8 mouse cellular contexts compared by ENCODE assay signal in the genomic region with DNA sequence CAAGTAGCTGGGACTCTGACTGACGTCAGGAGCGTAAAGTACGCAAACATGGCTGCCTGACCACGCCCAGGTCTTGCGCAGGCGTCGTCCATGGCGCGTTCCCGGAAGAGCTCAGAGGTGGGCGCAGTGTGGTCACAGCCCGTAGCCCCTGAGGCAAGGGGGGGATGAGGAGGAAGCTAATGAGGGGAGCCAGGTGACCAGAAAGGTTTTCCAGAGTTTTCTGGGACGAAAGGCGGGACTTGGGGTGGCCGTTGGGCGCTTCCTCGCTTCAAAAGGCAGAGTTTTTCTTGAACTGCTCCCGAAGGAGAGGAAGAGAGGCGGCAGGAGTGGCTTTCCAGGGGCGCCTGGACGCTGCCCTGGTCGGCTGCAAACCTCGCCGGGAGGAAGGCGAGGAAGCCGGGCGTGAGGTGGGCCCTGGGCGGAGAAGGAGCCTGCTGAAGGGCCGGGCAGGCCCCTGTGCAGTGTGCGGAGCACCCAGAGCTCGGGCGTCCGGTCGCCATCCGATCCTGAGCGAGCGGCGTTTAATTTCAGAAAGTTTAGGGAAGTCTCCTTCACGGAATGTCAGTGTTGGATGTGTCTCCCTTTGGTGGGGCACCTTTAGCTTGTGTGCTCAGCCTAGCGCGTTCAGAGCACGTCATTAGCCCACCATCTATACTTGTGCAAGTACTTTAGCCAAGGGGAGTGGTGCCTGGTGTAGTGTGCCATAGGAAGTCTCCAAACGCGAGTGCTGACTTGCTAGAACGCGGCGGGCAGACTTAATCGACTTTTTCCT. TPM values are rescaled to one million over a fixed set of nuclear protein-coding genes. Genes with fewer than 3 reads are reported as not detected.
DNase-seq lines count a peak whose midpoint lies in the region; ATAC-seq lines count a peak whose summit lies in the region.

A gene (plus strand): TSS at position 33 of the 772 bp plus-strand sequence.

- no peaks in the 10 kb centered on the region for H3K9me3 ChIP-seq in heart, embryonic 13.5 days
- no peaks in the 10 kb centered on the region for H3K9me3 ChIP-seq in liver, embryonic 12.5 days (replicated peaks)
- no peaks in the 10 kb centered on the region for H3K9me3 ChIP-seq in stomach, embryonic 15.5 days

- peak within 1 kb of the TSS; percentile 86 for H3K9ac ChIP-seq in heart, embryonic 13.5 days
- H3K9ac ChIP-seq in liver, embryonic 12.5 days: peak within 1 kb of the TSS; percentile 84
- peak within 1 kb of the TSS; percentile 85 for H3K9ac ChIP-seq in stomach, embryonic 15.5 days

- DNase-seq in CD4-positive helper T cell, adult 2 months (ENCODE audit: low read depth, low spot score): peak; percentile 84
- peak; percentile 63 for DNase-seq in brain, embryonic 18.5 days (ENCODE audit: low read depth, low spot score)
- DNase-seq in kidney, postnatal 10 days: peak; percentile 92
- peak; percentile 61 to 74 for DNase-seq in natural killer cell, adult 2 months (ENCODE audit: low spot score in 2 of 2)

- no peaks in the 10 kb centered on the region for H3K4me1 ChIP-seq in heart, embryonic 13.5 days
- 0 out of 2 replicates have a peak, but pooled peaks cover 7% of the 10 kb centered on the region for H3K4me1 ChIP-seq in liver, embryonic 12.5 days
- H3K4me1 ChIP-seq in stomach, embryonic 15.5 days: no peaks in the 10 kb centered on the region

- peak; percentile 90 for ATAC-seq in erythroid progenitor cell, adult 5-6 weeks (replicated peaks; ENCODE audit: low FRiP score, poor library complexity, severe bottlenecking)
- peak; percentile 82 for ATAC-seq in heart, embryonic 13.5 days (ENCODE audit: extremely low read depth, insufficient number of reproducible peaks, low FRiP score, low TSS enrichment)
- ATAC-seq in liver, embryonic 12.5 days: peak; percentile 93
- peak; percentile 97 for ATAC-seq in stomach, embryonic 15.5 days (ENCODE audit: insufficient read depth, low FRiP score, low read depth)

- H3K36me3 ChIP-seq in heart, embryonic 13.5 days: peaks cover 17% of the 10 kb centered on the region
- H3K36me3 ChIP-seq in liver, embryonic 12.5 days: peaks cover 12% of the 10 kb centered on the region; the same call in 1 of the 2 replicates
- 0 out of 2 replicates have a peak, but pooled peaks cover 2% of the 10 kb centered on the region for H3K36me3 ChIP-seq in stomach, embryonic 15.5 days

- peak within 1 kb of the TSS; percentile 72 for H3K4me2 ChIP-seq in heart, embryonic 13.5 days
- peak within 1 kb of the TSS; percentile 74 for H3K4me2 ChIP-seq in liver, embryonic 12.5 days
- peak within 1 kb of the TSS; percentile 71 for H3K4me2 ChIP-seq in stomach, embryonic 15.5 days

- H3K27me3 ChIP-seq in heart, embryonic 13.5 days (replicated peaks): peaks cover 26% of the 10 kb centered on the region
- peaks cover 3% of the 10 kb centered on the region; the same call in 1 of the 2 replicates for H3K27me3 ChIP-seq in liver, embryonic 12.5 days (replicated peaks)
- no peaks in the 10 kb centered on the region for H3K27me3 ChIP-seq in stomach, embryonic 15.5 days (replicated peaks)

- peak within 1 kb of the TSS; percentile 91 for H3K27ac ChIP-seq in heart, embryonic 13.5 days (replicated peaks)
- H3K27ac ChIP-seq in liver, embryonic 12.5 days: peak within 1 kb of the TSS; percentile 91
- peak within 1 kb of the TSS; percentile 97 for H3K27ac ChIP-seq in stomach, embryonic 15.5 days

- WGBS in heart, embryonic 13.5 days: under 1% methylated on average over 48 of the region's 48 CpGs
- 2% methylated on average over 48 of the region's 48 CpGs for WGBS in liver, embryonic 12.5 days (ENCODE audit: insufficient replicate concordance)
- under 1% methylated on average over 48 of the region's 48 CpGs for WGBS in stomach, embryonic 15.5 days

- H3K4me3 ChIP-seq in heart, embryonic 13.5 days: peak within 1 kb of the TSS; percentile 68
- peak within 1 kb of the TSS; percentile 81 for H3K4me3 ChIP-seq in liver, embryonic 12.5 days
- peak within 1 kb of the TSS; percentile 85 for H3K4me3 ChIP-seq in stomach, embryonic 15.5 days (replicated peaks)

RNA-seq across cellular contexts. Expression of the gene that starts here (rescaled TPM):
- total RNA-seq in erythroid progenitor cell, adult 5-6 weeks (2015; ENCODE audit: low replicate concordance): 1.7 and 10.8 TPM in 2 replicates
- total RNA-seq in erythroid progenitor cell, adult 5-6 weeks (2017; ENCODE audit: low replicate concordance): 4.5 and 12.2 TPM in 2 replicates
- polyA plus RNA-seq in heart, embryonic 13.5 days (2015; fragmentation: Nextera tagmentation; extraction: Ambion mirVana): 23.8 and 28.1 TPM in 2 replicates
- 27.1 and 30.1 TPM in 2 replicates for polyA plus RNA-seq in liver, embryonic 12.5 days (2016; fragmentation: Nextera tagmentation; extraction: Ambion mirVana)
- 49.2 and 52.8 TPM in 2 replicates for polyA plus RNA-seq in stomach, embryonic 15.5 days (2015; fragmentation: Nextera tagmentation; extraction: Ambion mirVana)

Comparison
In these comparisons a context has a peak if more than half of its experiments do, and no peak if none do; other contexts are left out.
1. Peak in every context shown above with its lines: DNase-seq, ATAC-seq, H3K4me3 ChIP-seq and H3K27ac ChIP-seq.